In the genomic region with DNA sequence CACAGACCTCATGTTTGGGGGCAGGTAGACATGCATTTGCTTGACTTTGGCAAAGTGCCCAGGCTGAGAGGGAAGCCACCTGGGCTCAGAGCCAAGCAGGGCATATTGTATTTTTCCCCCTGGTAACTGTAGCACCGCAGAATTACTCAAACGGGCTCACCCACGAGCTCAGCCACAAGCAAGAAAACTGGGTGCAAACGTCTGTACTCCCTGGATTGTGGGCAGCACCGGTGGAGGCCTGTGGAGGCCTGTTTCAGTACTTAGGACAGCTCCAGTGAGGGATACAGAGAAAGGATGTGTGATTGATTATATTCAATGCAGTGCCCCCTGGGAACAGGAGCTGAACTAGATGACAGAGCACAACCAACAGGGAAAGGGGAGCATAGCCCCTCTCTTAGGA, we compare ENCODE assay signal across 8 mouse cellular contexts.
A peak's percentile ranks its signal among the peaks of the same experiment; 100 is the strongest.
DNase-seq lines count a peak whose midpoint lies in the region; ATAC-seq lines count a peak whose summit lies in the region.

No protein-coding gene starts in this region.

- no peak; the same call in 1 of the 2 replicates for ATAC-seq in cerebellum, adult (ENCODE audit: insufficient number of reproducible peaks, low FRiP score, low TSS enrichment)
- ATAC-seq in midbrain, embryonic 15.5 days (replicated peaks): peak; percentile 48; the same call in 1 of the 2 replicates
- no peak for ATAC-seq in CD4-positive, CD25-positive, alpha-beta regulatory T cell, adult 4 months

- H3K4me1 ChIP-seq in midbrain, embryonic 15.5 days: 0 out of 2 replicates have a peak, but pooled peaks cover 5% of the 10 kb centered on the region

- H3K4me3 ChIP-seq in midbrain, embryonic 15.5 days: no peak overlapping the region

- no peaks in the 10 kb centered on the region for H3K36me3 ChIP-seq in midbrain, embryonic 15.5 days (replicated peaks)

- no peaks in the 10 kb centered on the region; the same call in 1 of the 2 replicates for H3K27me3 ChIP-seq in midbrain, embryonic 15.5 days (replicated peaks)

- H3K9ac ChIP-seq in midbrain, embryonic 15.5 days: no peak overlapping the region

- H3K9me3 ChIP-seq in midbrain, embryonic 15.5 days: no peaks in the 10 kb centered on the region

- no peak overlapping the region for H3K4me2 ChIP-seq in midbrain, embryonic 15.5 days

- no peak overlapping the region for H3K27ac ChIP-seq in midbrain, embryonic 15.5 days

- DNase-seq in cerebellum, postnatal 14 days: peak; percentile 59 to 61
- peak; percentile 62 for DNase-seq in Muller cell, postnatal 12 days (ENCODE audit: inconsistent ontology term)
- peak; percentile 29 to 74 for DNase-seq in frontal cortex, adult 2 months (ENCODE audit: extremely low spot score in 1 of 2, low spot score in 1 of 2)
- peak; percentile 65 to 83 for DNase-seq in layer of hippocampus, adult 18-20 months (ENCODE audit: low spot score in 2 of 2)
- DNase-seq in yolk sac, embryonic 10.5 days (ENCODE audit: low spot score): no peak

- WGBS in midbrain, embryonic 15.5 days: 13% methylated on average over 5 of the region's 5 CpGs
